Mouse (Mus musculus): Measurements from ENCODE around the gene Hmgn1. TPM values are rescaled to one million over a fixed set of nuclear protein-coding genes. Genes with fewer than 3 reads are reported as not detected.

Hmgn1 gene
- 793 and 800 TPM in 2 replicates for polyA plus RNA-seq (2014; fragmentation: Nextera tagmentation; extraction: Ambion mirVana)

DNA sequence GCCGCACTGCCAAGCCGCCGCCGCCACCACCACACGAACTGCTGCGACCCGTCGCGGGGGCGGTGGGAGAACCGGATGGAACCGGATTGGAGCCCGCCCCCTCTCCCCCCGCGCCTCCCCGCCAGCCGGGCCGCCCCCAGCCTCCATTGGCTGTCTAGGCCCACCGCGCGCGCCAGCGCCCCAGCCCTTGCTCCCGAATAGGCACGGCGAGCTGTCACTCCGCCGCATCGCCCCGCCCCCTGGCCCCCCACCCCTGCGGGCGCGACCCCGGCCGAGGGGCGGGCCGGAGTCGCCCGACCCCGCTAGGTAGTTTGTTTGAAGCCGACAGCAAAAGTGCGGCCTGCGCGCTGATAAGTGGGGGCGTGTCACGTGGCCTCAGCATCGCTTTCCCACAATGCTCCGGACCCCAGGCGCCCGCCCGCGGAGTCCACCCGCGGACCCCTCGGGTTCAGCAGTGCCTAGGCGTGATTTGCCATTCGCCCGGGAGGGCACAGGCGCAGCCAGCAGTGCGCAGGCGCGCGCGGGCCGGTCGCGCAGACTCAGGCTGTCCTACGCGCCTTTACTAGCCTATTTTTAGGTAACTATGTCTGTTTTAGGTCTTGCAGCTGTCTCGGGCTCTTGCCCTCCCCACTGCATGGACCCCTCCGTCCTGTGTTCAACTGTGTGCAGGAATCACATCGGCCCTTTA lies at the start of gene Hmgn1:
Gene Hmgn1 (minus strand): TSS at position 73 of the 688 bp plus-strand sequence.
- peak within 1 kb of the TSS; percentile 76 for H3K4me3 ChIP-seq (ENCODE audit: low read depth, low read length)
- H3K9me3 ChIP-seq (ENCODE audit: control insufficient read depth, low read length): no peaks in the 10 kb centered on the region
- H3K36me3 ChIP-seq (ENCODE audit: control insufficient read depth, insufficient read depth, low read length): peaks cover 15% of the 10 kb centered on the region
- peak within 1 kb of the TSS; percentile 77 for H3K4me2 ChIP-seq (replicated peaks; ENCODE audit: low read depth, low read length)
- peak; percentile 98 for ATAC-seq (ENCODE audit: low FRiP score)
- peak within 1 kb of the TSS; percentile 88 for H3K9ac ChIP-seq (ENCODE audit: low read depth, low read length)
- H3K27ac ChIP-seq (ENCODE audit: low read depth, low read length): peak within 1 kb of the TSS; percentile 95
- under 1% methylated on average over 63 of the region's 72 CpGs for WGBS
- no peaks in the 10 kb centered on the region for H3K27me3 ChIP-seq (ENCODE audit: control insufficient read depth, insufficient read depth, low read length)
- H3K4me1 ChIP-seq (replicated peaks; ENCODE audit: control insufficient read depth, insufficient read depth, low read length): no peaks in the 10 kb centered on the region; the same call in 1 of the 2 replicates
- peak; percentile 98 for DNase-seq (ENCODE audit: low spot score)

DNA sequence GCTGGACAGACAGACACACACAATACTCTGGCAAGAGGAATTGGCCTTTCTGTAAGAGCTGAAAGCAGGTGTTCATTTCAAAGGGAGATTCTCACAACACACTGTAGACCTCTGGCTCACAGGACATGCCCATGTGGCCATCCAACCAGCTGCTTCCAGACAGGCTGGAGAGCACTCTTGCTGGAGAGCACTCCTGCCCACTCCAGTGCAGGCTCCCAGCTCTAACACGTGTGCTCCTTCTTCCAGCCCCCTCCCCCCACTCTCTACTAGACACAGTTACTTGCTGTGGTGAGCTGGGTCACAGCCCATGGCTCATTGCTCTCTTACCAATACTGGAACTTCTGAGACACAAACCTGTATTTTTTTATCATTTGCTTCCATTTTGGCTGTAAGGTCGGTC lies 47.9 kb upstream of the Hmgn1 start:
- no peak overlapping the region for H3K27ac ChIP-seq (ENCODE audit: low read depth, low read length)
- H3K27me3 ChIP-seq (ENCODE audit: control insufficient read depth, insufficient read depth, low read length): no peaks in the 10 kb centered on the region
- DNase-seq (ENCODE audit: low spot score): peak; percentile 2
- 57% methylated on average over 2 of the region's 2 CpGs for WGBS
- no peaks in the 10 kb centered on the region for H3K9me3 ChIP-seq (ENCODE audit: control insufficient read depth, low read length)
- H3K4me1 ChIP-seq (replicated peaks; ENCODE audit: control insufficient read depth, insufficient read depth, low read length): no peaks in the 10 kb centered on the region
- H3K9ac ChIP-seq (ENCODE audit: low read depth, low read length): no peak overlapping the region
- H3K4me2 ChIP-seq (replicated peaks; ENCODE audit: low read depth, low read length): no peak overlapping the region
- ATAC-seq (ENCODE audit: low FRiP score): peak; percentile 49
- no peaks in the 10 kb centered on the region for H3K36me3 ChIP-seq (ENCODE audit: control insufficient read depth, insufficient read depth, low read length)
- H3K4me3 ChIP-seq (ENCODE audit: low read depth, low read length): no peak overlapping the region

DNA sequence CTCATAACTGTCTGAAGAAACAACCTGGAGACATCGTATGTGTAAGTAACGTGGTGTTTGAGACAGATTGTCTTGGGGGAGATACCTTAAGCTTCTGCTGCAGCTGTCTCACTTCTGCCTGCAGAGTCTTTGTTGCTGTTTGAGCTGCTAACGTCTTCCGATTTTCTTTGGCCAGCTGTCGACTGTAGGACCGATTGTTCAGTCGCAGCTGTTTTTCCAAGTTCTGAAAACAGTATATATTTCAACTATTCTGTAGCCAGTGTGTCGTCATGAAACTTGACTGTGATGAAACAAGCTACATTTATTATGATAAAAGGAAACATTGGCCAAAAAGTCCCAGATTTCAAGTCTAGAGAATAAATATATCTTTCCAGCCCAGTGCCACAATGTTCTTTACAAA lies 46.1 kb upstream of the Hmgn1 start:
- Histone ChIP-seq H3K4me2 (replicated peaks; ENCODE audit: low read depth, low read length) (no peak overlapping the region), H3K27ac (ENCODE audit: low read depth, low read length) (no peak overlapping the region), H3K4me1 (replicated peaks; ENCODE audit: control insufficient read depth, insufficient read depth, low read length) (no peaks in the 10 kb centered on the region), H3K4me3 (ENCODE audit: low read depth, low read length) (no peak overlapping the region), H3K9ac (ENCODE audit: low read depth, low read length) (no peak overlapping the region), H3K36me3 (ENCODE audit: control insufficient read depth, insufficient read depth, low read length) (no peaks in the 10 kb centered on the region), H3K27me3 (ENCODE audit: control insufficient read depth, insufficient read depth, low read length) (no peaks in the 10 kb centered on the region), H3K9me3 (ENCODE audit: control insufficient read depth, low read length) (no peaks in the 10 kb centered on the region)
- 85% methylated on average over 8 of the region's 8 CpGs for WGBS
- ATAC-seq (ENCODE audit: low FRiP score): no peak
- no peak for DNase-seq (ENCODE audit: low spot score)

DNA sequence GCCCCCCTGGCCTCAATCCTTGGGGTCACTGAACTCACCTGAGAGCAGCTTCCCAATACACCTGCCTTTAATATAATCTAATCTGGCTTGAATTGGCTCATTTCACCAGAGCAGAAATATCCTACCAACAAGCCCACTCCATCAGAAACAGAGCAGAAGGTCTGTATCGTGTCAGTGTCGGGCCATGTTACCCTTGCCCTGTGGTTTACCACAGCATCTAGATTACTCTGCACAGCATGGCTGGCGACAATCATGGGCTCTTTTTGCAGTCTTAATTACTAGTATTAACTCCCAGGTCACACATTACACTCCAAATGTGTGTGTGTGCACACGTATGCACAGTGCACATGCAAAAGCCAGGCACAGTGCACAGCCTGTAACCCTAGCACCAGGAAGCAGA lies 41.3 kb upstream of the Hmgn1 start:
- Histone ChIP-seq H3K4me3 (ENCODE audit: low read depth, low read length) (no peak overlapping the region), H3K9me3 (ENCODE audit: control insufficient read depth, low read length) (no peaks in the 10 kb centered on the region), H3K27ac (ENCODE audit: low read depth, low read length) (no peak overlapping the region), H3K27me3 (ENCODE audit: control insufficient read depth, insufficient read depth, low read length) (no peaks in the 10 kb centered on the region), H3K9ac (ENCODE audit: low read depth, low read length) (no peak overlapping the region), H3K4me1 (replicated peaks; ENCODE audit: control insufficient read depth, insufficient read depth, low read length) (no peaks in the 10 kb centered on the region), H3K4me2 (replicated peaks; ENCODE audit: low read depth, low read length) (no peak overlapping the region), H3K36me3 (ENCODE audit: control insufficient read depth, insufficient read depth, low read length) (no peaks in the 10 kb centered on the region)
- DNase-seq (ENCODE audit: low spot score): no peak
- no peak for ATAC-seq (ENCODE audit: low FRiP score)
- WGBS: 91% methylated on average over 4 of the region's 4 CpGs

DNA sequence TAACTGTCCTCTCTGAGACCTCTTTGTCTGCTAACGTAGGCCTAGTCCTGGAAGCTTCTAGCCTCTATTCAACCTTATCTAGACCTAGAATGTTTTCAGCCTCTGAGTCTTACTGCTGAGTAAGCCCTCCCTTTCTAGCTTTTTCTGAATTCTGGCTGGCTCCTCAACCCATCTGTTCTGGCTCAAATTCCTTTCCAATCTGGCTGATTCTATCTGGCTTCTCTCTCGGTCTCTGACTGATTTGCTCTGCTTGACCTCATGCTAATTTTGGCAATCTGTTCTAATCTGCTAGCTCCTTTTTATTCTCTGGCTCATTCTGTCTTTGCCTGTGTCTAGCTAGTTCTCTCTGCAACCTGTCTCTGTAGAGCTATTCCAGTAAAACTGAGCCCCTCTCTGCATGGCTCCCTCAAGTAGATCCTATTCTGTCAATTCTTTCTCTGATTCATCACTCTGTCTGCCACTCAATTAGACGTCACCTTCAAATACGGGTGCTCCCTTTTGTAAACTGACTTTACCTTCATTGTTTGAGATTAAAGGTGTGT lies 38.3 kb upstream of the Hmgn1 start:
- ATAC-seq (ENCODE audit: low FRiP score): no peak
- no peaks in the 10 kb centered on the region for H3K4me1 ChIP-seq (replicated peaks; ENCODE audit: control insufficient read depth, insufficient read depth, low read length)
- 81% methylated on average over 4 of the region's 4 CpGs for WGBS
- no peak overlapping the region for H3K27ac ChIP-seq (ENCODE audit: low read depth, low read length)
- H3K36me3 ChIP-seq (ENCODE audit: control insufficient read depth, insufficient read depth, low read length): no peaks in the 10 kb centered on the region
- no peak overlapping the region for H3K4me3 ChIP-seq (ENCODE audit: low read depth, low read length)
- no peak overlapping the region for H3K9ac ChIP-seq (ENCODE audit: low read depth, low read length)
- no peaks in the 10 kb centered on the region for H3K27me3 ChIP-seq (ENCODE audit: control insufficient read depth, insufficient read depth, low read length)
- DNase-seq (ENCODE audit: low spot score): no peak
- no peaks in the 10 kb centered on the region for H3K9me3 ChIP-seq (ENCODE audit: control insufficient read depth, low read length)
- H3K4me2 ChIP-seq (replicated peaks; ENCODE audit: low read depth, low read length): no peak overlapping the region

DNA sequence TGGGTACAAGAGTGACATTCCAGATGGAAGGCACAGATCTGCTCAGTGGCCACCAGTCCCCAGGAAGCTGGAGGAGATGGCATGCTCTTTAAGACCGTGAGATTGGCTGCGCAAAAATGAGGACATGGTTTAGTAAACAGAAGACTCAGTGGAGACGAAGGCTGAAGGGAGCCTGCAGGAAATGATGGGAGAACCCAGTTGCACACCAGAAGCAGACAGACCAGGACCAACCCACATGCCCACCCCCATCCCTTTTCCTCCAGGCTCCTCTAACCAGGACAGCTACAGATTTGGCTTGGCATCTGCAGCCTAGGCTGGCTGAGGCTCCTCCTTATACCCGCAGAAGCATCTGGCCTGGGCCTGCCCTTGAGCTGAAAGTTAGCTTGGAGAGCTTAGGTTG lies 33.8 kb upstream of the Hmgn1 start:
- H3K4me3 ChIP-seq (ENCODE audit: low read depth, low read length): no peak overlapping the region
- ATAC-seq (ENCODE audit: low FRiP score) (no peak), DNase-seq (ENCODE audit: low spot score) (no peak)
- H3K27me3 ChIP-seq (ENCODE audit: control insufficient read depth, insufficient read depth, low read length): no peaks in the 10 kb centered on the region
- H3K27ac ChIP-seq (ENCODE audit: low read depth, low read length): no peak overlapping the region
- no peaks in the 10 kb centered on the region for H3K36me3 ChIP-seq (ENCODE audit: control insufficient read depth, insufficient read depth, low read length)
- 90% methylated on average over 4 of the region's 4 CpGs for WGBS
- H3K9me3 ChIP-seq (ENCODE audit: control insufficient read depth, low read length): no peaks in the 10 kb centered on the region
- H3K9ac ChIP-seq (ENCODE audit: low read depth, low read length): no peak overlapping the region
- H3K4me2 ChIP-seq (replicated peaks; ENCODE audit: low read depth, low read length): no peak overlapping the region
- no peaks in the 10 kb centered on the region for H3K4me1 ChIP-seq (replicated peaks; ENCODE audit: control insufficient read depth, insufficient read depth, low read length)

DNA sequence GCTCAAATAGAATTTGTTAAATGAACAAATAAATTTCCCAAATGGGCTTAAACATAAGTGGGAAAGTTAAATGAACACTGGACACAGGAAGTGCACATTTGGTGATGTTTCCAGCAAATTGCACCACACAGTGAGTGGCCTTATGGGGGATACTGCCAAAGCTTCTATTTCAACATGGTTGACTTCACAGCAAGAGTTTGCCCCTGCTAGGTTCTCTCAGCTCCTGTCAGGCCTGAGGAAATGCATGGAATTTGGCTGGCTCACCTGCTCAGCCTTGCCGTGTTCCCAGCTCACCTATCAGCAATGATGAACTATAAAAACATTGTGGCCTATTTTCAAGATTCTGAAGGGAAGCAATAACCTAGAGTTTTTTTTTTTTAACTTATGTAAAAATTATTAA lies 33.4 kb upstream of the Hmgn1 start:
- no peaks in the 10 kb centered on the region for H3K4me1 ChIP-seq (replicated peaks; ENCODE audit: control insufficient read depth, insufficient read depth, low read length)
- H3K9ac ChIP-seq (ENCODE audit: low read depth, low read length): no peak overlapping the region
- no peak for ATAC-seq (ENCODE audit: low FRiP score)
- no peak overlapping the region for H3K4me3 ChIP-seq (ENCODE audit: low read depth, low read length)
- H3K27ac ChIP-seq (ENCODE audit: low read depth, low read length): no peak overlapping the region
- no peak for DNase-seq (ENCODE audit: low spot score)
- WGBS: 82% methylated on average over 1 of the region's 1 CpGs
- H3K27me3 ChIP-seq (ENCODE audit: control insufficient read depth, insufficient read depth, low read length): no peaks in the 10 kb centered on the region
- H3K9me3 ChIP-seq (ENCODE audit: control insufficient read depth, low read length): no peaks in the 10 kb centered on the region
- H3K36me3 ChIP-seq (ENCODE audit: control insufficient read depth, insufficient read depth, low read length): no peaks in the 10 kb centered on the region
- H3K4me2 ChIP-seq (replicated peaks; ENCODE audit: low read depth, low read length): no peak overlapping the region

DNA sequence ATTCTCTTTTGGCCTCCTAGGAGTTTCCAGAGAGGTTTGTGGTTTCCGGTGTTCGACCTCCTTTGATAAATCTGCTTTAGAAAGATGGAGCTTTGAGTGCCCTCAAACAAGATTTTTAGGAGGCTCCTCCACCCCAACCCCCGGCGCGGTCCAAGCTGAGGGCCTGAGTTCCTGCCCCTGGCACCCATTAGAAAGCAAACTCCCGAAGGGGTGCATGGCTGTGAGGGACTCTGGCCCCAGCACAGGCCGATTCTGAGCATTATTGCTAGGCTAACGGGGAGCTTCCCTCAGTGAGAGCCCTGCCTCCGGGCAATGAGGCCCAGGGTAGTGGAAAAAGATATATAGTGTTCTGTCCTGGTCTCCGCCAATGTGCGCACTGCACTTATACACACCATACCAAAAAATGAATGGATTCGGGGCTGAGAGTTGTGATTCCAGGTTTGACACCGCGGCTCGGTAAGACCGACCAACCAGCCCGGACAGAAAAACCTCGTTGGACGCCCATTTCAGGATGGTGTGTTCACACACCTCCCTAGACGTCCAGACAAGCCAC lies 32.3 kb upstream of the Hmgn1 start:
- WGBS: 84% methylated on average over 20 of the region's 20 CpGs

More for the DNA sequence above, 32.3 kb upstream of the Hmgn1 start:
- peak overlapping the region; percentile 86; the same call in 1 of the 2 replicates for H3K9ac ChIP-seq (ENCODE audit: low read depth, low read length)
- DNase-seq (ENCODE audit: low spot score): no peak
- H3K4me3 ChIP-seq (ENCODE audit: low read depth, low read length): no peak overlapping the region
- peak; percentile 33; the same call in 1 of the 2 replicates for ATAC-seq (ENCODE audit: low FRiP score)
- H3K27ac ChIP-seq (ENCODE audit: low read depth, low read length): no peak overlapping the region
- H3K4me1 ChIP-seq (replicated peaks; ENCODE audit: control insufficient read depth, insufficient read depth, low read length): no peaks in the 10 kb centered on the region
- no peaks in the 10 kb centered on the region for H3K9me3 ChIP-seq (ENCODE audit: control insufficient read depth, low read length)
- H3K4me2 ChIP-seq (replicated peaks; ENCODE audit: low read depth, low read length): peak overlapping the region; percentile 97; the same call in 1 of the 2 replicates
- H3K27me3 ChIP-seq (ENCODE audit: control insufficient read depth, insufficient read depth, low read length): no peaks in the 10 kb centered on the region
- 0 out of 2 replicates have a peak, but pooled peaks cover 4% of the 10 kb centered on the region for H3K36me3 ChIP-seq (ENCODE audit: control insufficient read depth, insufficient read depth, low read length)

Measured in hindbrain, embryonic 11.5 days (tissue).